Mouse (Mus musculus) hindbrain, embryonic 15.5 days (tissue): Measurements from ENCODE around the gene Piwil1. TPM values are rescaled to one million over a fixed set of nuclear protein-coding genes. Genes with fewer than 3 reads are reported as not detected.

Experiments
- ATAC-seq: fragments of 200-750 bp; cut with Nextera tagmentation; 2 replicates; pipeline ENCODE4 v1.8.0; 2017; ENCODE audit warnings: low read depth, moderate number of reproducible peaks, moderate TSS enrichment; ENCODE audit not compliant: low FRiP score
- H3K27ac ChIP-seq: fragments of 300-500 bp; sonication (generic); replicated peaks from 2 replicates; pipeline ENCODE4 v1.5.1; 2015; ENCODE audit warnings: mild to moderate bottlenecking, inconsistent platforms
- H3K27me3 ChIP-seq: fragments of 300-500 bp; sonication (generic); 2 replicates; pipeline ENCODE4 v1.6.1; 2015; ENCODE audit warnings: control low read depth, inconsistent platforms
- H3K36me3 ChIP-seq: fragments of 300-500 bp; sonication (generic); 2 replicates; pipeline ENCODE4 v1.6.1; 2015; ENCODE audit warnings: control low read depth, inconsistent platforms
- H3K4me1 ChIP-seq: fragments of 300-500 bp; sonication (generic); replicated peaks from 2 replicates; pipeline ENCODE4 v1.6.1; 2015; ENCODE audit warnings: control low read depth, inconsistent platforms
- H3K4me2 ChIP-seq: fragments of 300-500 bp; sonication (generic); 2 replicates; pipeline ENCODE4 v1.6.1; 2015; ENCODE audit warnings: moderate library complexity, mild to moderate bottlenecking, inconsistent platforms
- H3K4me3 ChIP-seq: fragments of 300-500 bp; sonication (generic); 2 replicates; pipeline ENCODE4 v1.5.1; 2015; ENCODE audit warnings: mild to moderate bottlenecking, inconsistent platforms
- H3K9ac ChIP-seq: fragments of 300-500 bp; sonication (generic); 2 replicates; pipeline ENCODE4 v1.6.1; 2015; ENCODE audit warnings: inconsistent platforms
- H3K9me3 ChIP-seq: fragments of 300-500 bp; sonication (generic); 2 replicates; pipeline ENCODE4 v1.6.1; 2016; ENCODE audit warnings: control low read depth, inconsistent platforms
- WGBS: fragments of 180-500 bp; shearing (Covaris S2); methylation state at CpG from one replicate; pipeline ENCODE4 v1.1.7; 2015; 5-methylcytosine and 5-hydroxymethylcytosine counted together
- polyA plus RNA-seq: library from polyadenylated mRNA; unstranded; fragments of >200 nt; fragmentation: Nextera tagmentation; extraction: Ambion mirVana; gene quantifications from 2 replicates; pipeline ENCODE4 v1.2.1, GENCODE M21; 2015

The Piwil1 gene
- polyA plus RNA-seq, 1 experiment from 2014 or later, result 0.32 TPM

DNA sequence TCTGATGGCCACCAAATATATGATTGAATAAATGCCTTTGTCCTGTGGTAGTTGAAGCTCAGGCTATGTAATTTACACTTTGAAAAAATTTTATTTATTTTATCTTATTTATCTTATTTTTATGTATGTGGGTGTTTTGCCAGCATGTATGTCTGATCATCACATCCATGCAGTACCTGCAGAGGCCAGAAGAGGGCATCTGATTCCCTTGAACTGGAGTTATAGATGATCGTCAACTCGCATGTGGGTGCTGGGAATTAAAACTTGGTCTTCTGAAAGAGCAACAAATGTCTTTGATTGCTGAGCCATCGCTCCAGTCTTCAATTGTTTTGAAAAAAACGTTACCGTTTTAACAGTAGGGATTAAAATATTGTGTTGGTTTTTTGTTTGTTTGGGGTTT lies 15.2 kb upstream of the Piwil1 start:
- Histone ChIP-seq H3K27ac (no peak overlapping the region), H3K27me3 (no peaks in the 10 kb centered on the region), H3K4me3 (no peak overlapping the region), H3K9ac (no peak overlapping the region), H3K4me1 (peaks cover 9% of the 10 kb centered on the region; the same call in 1 of the 2 replicates), H3K9me3 (no peaks in the 10 kb centered on the region), H3K36me3 (no peaks in the 10 kb centered on the region), H3K4me2 (no peak overlapping the region)
- WGBS, result 88% methylated on average over 5 of the region's 5 CpGs
- no peak for ATAC-seq

DNA sequence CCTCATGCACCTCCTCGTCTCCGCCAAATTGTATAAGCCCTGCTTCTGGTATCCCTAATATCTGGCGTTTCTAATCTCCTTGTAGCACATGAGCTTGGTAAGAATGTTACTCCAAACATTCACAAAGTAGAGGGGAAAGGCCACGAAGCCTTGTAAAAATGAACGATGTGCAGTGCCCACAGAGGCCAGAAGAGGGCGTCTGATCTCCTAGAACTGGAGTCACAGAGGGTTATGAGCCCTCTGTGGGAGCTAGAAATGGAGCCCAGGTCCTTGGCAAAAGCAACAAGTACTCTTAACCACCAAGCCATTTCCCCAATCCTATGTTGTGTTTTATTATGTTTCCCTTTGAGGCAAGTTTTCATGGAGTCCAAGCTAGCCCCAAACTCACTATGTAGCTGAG lies 8.2 kb upstream of the Piwil1 start:
- no peaks in the 10 kb centered on the region for H3K9me3 ChIP-seq
- ATAC-seq, result no peak
- H3K4me1 ChIP-seq, result peaks cover 13% of the 10 kb centered on the region
- H3K36me3 ChIP-seq, result no peaks in the 10 kb centered on the region
- peaks cover 5% of the 10 kb centered on the region; the same call in 1 of the 2 replicates for H3K27me3 ChIP-seq
- no peak overlapping the region for H3K9ac ChIP-seq
- H3K4me3 ChIP-seq, result no peak overlapping the region
- 70% methylated on average over 6 of the region's 6 CpGs for WGBS
- H3K27ac ChIP-seq, result no peak overlapping the region
- no peak overlapping the region for H3K4me2 ChIP-seq

DNA sequence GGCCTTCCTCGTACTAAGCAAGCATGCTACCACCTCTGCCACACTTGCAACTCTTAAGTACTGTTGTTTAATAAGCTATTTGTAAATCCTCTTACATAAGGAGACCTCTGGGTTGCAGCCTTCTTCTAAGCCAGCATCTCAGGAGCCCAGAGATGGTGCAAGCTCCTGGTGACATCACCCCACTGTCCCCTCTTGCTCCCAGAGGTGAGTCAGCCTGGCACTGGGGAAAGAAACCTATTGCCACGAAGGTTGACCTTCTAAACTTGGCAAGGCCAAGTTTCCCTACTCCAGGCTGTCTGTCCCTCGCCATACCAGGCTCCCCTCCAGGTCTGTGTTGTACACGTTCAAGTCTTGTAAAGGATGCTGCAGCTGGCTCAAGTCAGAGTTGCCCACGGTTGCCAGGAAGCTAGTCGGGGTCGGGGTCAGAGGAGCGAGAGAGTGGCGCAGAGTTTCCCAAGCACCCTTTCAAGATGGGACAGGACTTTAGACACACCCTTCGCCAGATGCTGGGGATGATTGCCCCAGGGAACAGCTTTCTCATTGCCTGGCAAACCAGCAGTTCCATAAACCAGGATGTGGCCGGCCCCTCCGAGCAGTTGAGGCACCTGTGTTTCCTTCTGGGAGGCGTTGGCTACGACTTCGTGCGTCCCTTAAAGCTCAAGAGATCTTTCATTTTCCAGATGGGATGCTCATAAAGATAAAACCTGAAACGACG lies 7.6 kb upstream of the Piwil1 start:
- Histone ChIP-seq H3K4me2 (no peak overlapping the region), H3K4me3 (no peak overlapping the region), H3K27ac (no peak overlapping the region), H3K4me1 (peaks cover 13% of the 10 kb centered on the region), H3K27me3 (peaks cover 5% of the 10 kb centered on the region; the same call in 1 of the 2 replicates), H3K9ac (no peak overlapping the region), H3K36me3 (no peaks in the 10 kb centered on the region), H3K9me3 (no peaks in the 10 kb centered on the region)
- ATAC-seq, result no peak
- 72% methylated on average over 18 of the region's 18 CpGs for WGBS

DNA sequence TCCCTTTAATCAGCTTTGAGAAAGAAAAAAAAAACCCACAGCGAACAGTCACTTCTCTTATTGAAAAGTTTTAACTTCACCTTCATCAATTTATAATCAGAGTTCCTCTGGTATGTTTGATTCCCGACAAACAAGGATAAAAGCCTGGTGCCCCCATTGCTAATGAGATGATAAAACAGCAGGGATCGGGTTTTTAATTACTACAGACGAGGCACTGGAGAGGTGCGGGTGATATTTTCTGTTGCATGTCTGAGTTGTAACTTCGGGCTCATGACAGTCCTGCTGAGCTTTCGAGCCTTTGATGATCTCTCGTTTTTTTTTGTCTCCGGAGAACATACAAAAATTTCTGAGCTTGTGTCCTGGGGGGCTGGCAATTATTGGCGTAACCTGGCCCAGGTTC lies 5.5 kb upstream of the Piwil1 start:
- no peak overlapping the region for H3K27ac ChIP-seq
- H3K36me3 ChIP-seq, result no peaks in the 10 kb centered on the region
- no peak for ATAC-seq
- H3K9ac ChIP-seq, result no peak overlapping the region
- peaks cover 5% of the 10 kb centered on the region; the same call in 1 of the 2 replicates for H3K27me3 ChIP-seq
- H3K4me3 ChIP-seq, result no peak overlapping the region
- no peaks in the 10 kb centered on the region for H3K9me3 ChIP-seq
- peak overlapping the region; percentile 24; the same call in 1 of the 2 replicates for H3K4me2 ChIP-seq
- peaks cover 13% of the 10 kb centered on the region for H3K4me1 ChIP-seq
- 28% methylated on average over 10 of the region's 10 CpGs for WGBS

DNA sequence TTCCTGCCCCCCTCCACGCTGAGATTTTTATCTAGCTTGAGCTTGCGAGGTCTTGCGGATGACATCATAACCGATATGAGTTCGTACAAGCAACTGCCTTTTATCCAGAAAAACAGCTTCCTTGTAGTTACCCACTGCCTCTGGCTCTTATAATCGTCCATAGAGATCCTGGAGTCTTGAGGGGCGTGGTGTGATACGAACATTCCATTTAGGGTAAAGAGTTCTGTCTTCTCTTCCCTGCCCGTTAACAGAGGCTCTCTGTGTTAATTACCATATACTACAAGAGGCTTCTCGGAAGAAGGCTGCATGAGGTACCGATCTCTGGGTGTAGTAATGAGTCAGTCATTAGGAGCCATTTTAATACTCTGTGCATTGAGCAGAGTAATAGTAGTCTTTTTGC lies 1.6 kb upstream of the Piwil1 start:
- Histone ChIP-seq H3K36me3 (no peaks in the 10 kb centered on the region), H3K4me2 (no peak overlapping the region), H3K9me3 (no peaks in the 10 kb centered on the region), H3K27ac (no peak overlapping the region), H3K9ac (no peak overlapping the region), H3K4me3 (no peak overlapping the region), H3K27me3 (peaks cover 5% of the 10 kb centered on the region; the same call in 1 of the 2 replicates), H3K4me1 (peaks cover 21% of the 10 kb centered on the region)
- no peak for ATAC-seq
- 62% methylated on average over 11 of the region's 11 CpGs for WGBS

DNA sequence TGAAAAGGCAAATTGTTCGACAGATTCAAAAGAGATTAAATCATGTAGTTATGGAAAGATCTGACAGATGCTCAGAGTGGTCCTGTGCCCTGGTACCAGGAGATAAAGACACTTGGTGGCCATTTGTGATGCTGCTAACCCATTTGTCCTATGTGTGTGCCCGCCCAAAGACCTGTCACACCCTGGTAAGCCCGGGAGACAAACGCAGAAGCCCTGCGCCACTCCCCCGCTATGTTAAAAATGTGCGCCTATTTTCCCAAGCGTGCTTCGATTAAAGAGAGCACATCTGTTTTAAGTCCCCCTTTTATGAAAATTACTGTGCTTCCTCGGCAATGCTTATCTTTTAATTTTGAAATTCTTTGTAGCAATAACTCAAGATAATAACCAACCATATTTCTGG lies 1.4 kb downstream of the Piwil1 start:
- peaks cover 7% of the 10 kb centered on the region for H3K4me1 ChIP-seq
- no peak overlapping the region for H3K4me3 ChIP-seq
- WGBS, result 13% methylated on average over 10 of the region's 10 CpGs
- no peak for ATAC-seq
- H3K27ac ChIP-seq, result no peak overlapping the region
- H3K9ac ChIP-seq, result no peak overlapping the region
- H3K27me3 ChIP-seq, result no peaks in the 10 kb centered on the region
- no peaks in the 10 kb centered on the region for H3K36me3 ChIP-seq
- peak overlapping the region; percentile 43 for H3K4me2 ChIP-seq
- no peaks in the 10 kb centered on the region for H3K9me3 ChIP-seq

DNA sequence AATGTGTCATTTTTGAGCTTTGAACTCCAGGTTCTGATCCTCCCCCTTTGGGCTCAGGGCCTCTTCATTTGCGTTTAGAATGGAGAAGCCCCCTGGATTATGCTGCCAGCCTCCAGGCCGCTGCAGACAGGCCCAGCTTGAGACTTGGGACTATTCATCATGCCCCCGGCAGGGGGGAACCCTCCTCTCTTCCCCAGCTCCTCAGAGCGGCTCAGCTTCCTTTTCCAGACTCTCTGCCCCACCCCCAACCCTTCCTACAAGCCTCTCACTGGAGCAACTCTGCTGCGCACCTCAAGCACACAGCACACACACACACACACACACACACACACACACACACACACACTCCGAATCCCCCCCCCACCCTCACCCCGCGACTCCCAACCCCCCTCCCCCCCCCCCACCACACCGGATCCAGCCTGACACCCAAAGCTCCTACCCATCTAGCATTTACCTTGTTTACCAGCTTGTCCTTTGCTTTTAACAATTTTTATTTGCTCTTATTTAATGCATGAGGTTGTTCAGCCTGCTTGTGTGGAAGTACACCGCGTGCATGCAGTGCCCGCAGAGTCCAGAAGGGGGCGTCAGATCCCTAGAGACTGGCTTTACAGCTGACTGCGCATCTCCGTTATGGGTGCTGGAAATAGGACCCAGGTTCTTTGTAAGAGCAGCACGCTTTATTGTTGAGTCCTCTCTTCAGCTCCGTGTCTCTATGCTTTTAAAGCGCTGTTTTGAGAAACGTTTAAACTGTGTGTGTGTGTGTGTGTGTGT lies 2.0 kb downstream of the Piwil1 start:
- no peak for ATAC-seq
- Histone ChIP-seq H3K9me3 (no peaks in the 10 kb centered on the region), H3K4me1 (peaks cover 7% of the 10 kb centered on the region), H3K4me3 (no peak overlapping the region), H3K4me2 (peak overlapping the region; percentile 43), H3K36me3 (no peaks in the 10 kb centered on the region), H3K9ac (no peak overlapping the region), H3K27me3 (no peaks in the 10 kb centered on the region), H3K27ac (no peak overlapping the region)
- 38% methylated on average over 17 of the region's 19 CpGs for WGBS

DNA sequence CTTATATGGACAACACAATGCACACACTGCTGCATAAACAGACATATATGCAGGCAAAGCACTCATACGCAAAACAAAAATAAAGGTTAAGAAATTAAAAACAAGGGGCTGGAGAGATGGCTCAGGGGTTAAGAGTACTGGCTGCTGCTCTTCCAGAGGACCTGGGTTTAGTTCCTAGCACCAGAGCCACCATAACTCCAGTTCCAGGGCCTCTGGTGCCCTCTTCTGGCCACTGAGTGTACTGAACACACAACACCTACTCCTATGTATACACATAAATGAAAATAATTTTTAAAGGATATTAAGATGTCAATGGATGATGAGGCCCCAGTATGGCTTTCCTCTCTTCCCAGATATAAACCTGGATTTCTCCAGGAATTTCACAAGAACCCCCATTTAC lies 4.1 kb downstream of the Piwil1 start:
- peaks cover 7% of the 10 kb centered on the region for H3K4me1 ChIP-seq
- no peaks in the 10 kb centered on the region for H3K36me3 ChIP-seq
- no peak overlapping the region for H3K9ac ChIP-seq
- no peak overlapping the region for H3K4me2 ChIP-seq
- no peak overlapping the region for H3K27ac ChIP-seq
- no peak for ATAC-seq
- no peaks in the 10 kb centered on the region for H3K27me3 ChIP-seq
- no peaks in the 10 kb centered on the region for H3K9me3 ChIP-seq
- 97% methylated on average over 1 of the region's 1 CpGs for WGBS
- no peak overlapping the region for H3K4me3 ChIP-seq

DNA sequence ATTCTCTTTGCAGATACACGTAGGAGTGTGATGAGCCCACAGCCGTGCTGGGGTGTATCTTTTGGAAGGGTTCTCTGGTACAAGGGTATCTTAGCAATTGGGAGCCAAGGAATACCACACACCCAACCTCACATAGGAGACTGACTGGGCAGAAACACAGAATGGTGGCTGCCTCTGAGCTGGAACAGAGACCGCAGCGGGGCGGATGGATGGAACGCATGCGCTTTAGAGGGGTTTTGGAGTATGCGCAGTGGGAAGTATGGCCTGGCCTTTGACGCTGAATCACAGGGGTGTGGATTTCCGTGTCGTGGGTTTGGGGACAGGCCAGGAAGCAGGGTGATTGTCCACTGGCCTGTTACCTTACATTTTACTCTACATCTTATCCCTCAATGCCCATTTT lies 4.9 kb downstream of the Piwil1 start:
- 93% methylated on average over 11 of the region's 11 CpGs for WGBS
- H3K36me3 ChIP-seq, result no peaks in the 10 kb centered on the region
- no peak overlapping the region for H3K4me2 ChIP-seq
- no peak overlapping the region for H3K9ac ChIP-seq
- H3K9me3 ChIP-seq, result no peaks in the 10 kb centered on the region
- no peak overlapping the region for H3K27ac ChIP-seq
- no peak overlapping the region for H3K4me3 ChIP-seq
- H3K4me1 ChIP-seq, result peaks cover 7% of the 10 kb centered on the region
- H3K27me3 ChIP-seq, result no peaks in the 10 kb centered on the region
- ATAC-seq, result no peak

DNA sequence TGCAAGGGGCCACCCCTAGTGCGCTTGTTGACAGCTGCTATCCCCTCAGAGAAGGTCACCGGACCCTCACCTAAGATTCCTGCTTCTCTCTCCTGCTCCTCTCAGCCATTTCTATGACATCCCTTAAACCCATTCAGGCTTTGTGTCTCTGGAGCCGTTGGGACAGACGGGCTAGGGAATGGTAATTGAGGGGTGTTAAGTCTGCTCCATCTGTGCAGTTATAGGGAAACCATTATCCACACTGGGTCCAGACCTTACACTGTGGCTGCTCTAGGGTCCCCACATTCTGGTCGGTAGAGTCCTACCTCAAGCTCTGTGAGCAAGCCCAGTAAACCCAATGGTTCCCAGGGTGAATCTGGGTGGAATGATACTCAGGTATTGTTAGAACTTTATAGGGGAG lies 6.6 kb downstream of the Piwil1 start:
- Histone ChIP-seq H3K9ac (no peak overlapping the region), H3K4me3 (no peak overlapping the region), H3K36me3 (no peaks in the 10 kb centered on the region), H3K4me2 (no peak overlapping the region), H3K9me3 (no peaks in the 10 kb centered on the region), H3K27me3 (no peaks in the 10 kb centered on the region), H3K27ac (no peak overlapping the region), H3K4me1 (peaks cover 3% of the 10 kb centered on the region)
- WGBS, result 71% methylated on average over 5 of the region's 5 CpGs
- ATAC-seq, result no peak

DNA sequence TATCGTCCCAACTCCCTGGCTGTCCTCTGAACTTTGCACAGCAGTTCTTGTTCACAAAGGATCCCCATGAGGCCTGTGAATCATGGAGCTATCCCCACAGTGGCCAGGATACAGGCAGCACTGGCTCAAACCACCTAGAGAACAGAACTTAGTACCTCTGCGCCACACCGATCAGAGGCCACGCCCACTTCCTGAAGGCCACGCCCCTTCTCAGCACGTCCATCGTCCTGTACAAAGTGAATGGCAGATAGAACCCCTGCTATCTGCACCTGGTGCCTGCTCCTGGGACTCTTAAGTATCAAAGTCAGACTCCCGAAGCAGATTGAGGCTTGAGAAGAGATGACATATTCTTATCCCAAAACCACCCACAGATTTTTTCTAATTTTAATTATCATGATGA lies 8.3 kb downstream of the Piwil1 start:
- 16% methylated on average over 8 of the region's 8 CpGs for WGBS
- no peaks in the 10 kb centered on the region for H3K36me3 ChIP-seq
- H3K9ac ChIP-seq, result no peak overlapping the region
- no peak overlapping the region for H3K4me2 ChIP-seq
- ATAC-seq, result no peak
- H3K27ac ChIP-seq, result no peak overlapping the region
- no peak overlapping the region for H3K4me3 ChIP-seq
- no peaks in the 10 kb centered on the region for H3K4me1 ChIP-seq
- no peaks in the 10 kb centered on the region for H3K27me3 ChIP-seq
- no peaks in the 10 kb centered on the region for H3K9me3 ChIP-seq

DNA sequence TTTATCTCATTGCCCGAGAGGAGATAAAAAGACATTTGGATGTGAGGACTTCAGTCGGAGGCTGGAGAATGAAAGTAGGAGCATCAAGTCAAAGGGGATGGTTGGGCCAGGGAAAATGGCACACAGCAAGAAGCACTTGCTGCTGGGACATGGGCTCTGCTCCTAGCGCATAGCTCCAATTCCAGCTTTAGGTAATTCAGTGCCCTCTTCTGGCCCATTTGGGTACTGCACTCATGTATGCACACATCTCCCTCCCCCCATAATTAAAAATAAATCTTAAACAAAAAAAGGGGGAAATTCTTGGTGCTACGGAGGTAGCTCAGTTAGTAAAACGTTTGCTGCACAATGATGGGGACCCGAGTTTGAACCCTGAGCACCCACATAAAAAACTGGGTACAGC lies 9.5 kb downstream of the Piwil1 start:
- ATAC-seq, result no peak

More for the DNA sequence above, 9.5 kb downstream of the Piwil1 start:
- Histone ChIP-seq H3K4me1 (no peaks in the 10 kb centered on the region), H3K36me3 (no peaks in the 10 kb centered on the region), H3K9me3 (no peaks in the 10 kb centered on the region), H3K4me3 (no peak overlapping the region), H3K27me3 (no peaks in the 10 kb centered on the region), H3K4me2 (no peak overlapping the region), H3K9ac (no peak overlapping the region), H3K27ac (no peak overlapping the region)
- WGBS, result 85% methylated on average over 6 of the region's 6 CpGs
